Mouse (Mus musculus) left cerebral cortex, adult 2 months (tissue): ENCODE measurements around the gene Zfp992. TPM values are rescaled to one million over a fixed set of nuclear protein-coding genes. Genes with fewer than 3 reads are reported as not detected.
"Not testable (repeated sequence)": the region's sequence is repeated elsewhere in the genome, so short reads cannot be mapped to it uniquely, and the experiment has no call there.

ENCODE experiments used
- DNase-seq, 2 experiments: peaks; one replicate each; pipeline ENCODE4 v3.0.0; 2021 to 2022; ENCODE audit warnings: low spot score in 2 of 2, mixed read lengths in 1 of 2; ENCODE audit errors: extremely low spot score in 1 of 2
- H3K27ac ChIP-seq: fragments of 200-600 bp; 2 replicates; pipeline ENCODE4 v1.8.1; 2022
- H3K4me3 ChIP-seq: fragments of 200-600 bp; 2 replicates; pipeline ENCODE4 v1.8.1; 2022
- CTCF ChIP-seq: fragments of 200-600 bp; IDR thresholded peaks from 2 replicates; pipeline ENCODE4 v1.8.1; 2022; ENCODE audit warnings: antibody characterized with exemption, mild to moderate bottlenecking, moderate library complexity
- intact Hi-C: fragments of 180-260 bp; cut with DNase I; formaldehyde crosslinking; loops from one replicate; pipeline ENCODE4 v1.15.1; 2025
- total RNA-seq, 2 experiments: library from RNA; stranded (reverse); gene quantifications; 2 replicates each; pipeline ENCODE4 v1.2.3; 2021

The Zfp992 gene
- total RNA-seq, 2 experiments from 2014 or later = 2.9 TPM

- intact Hi-C loops = no loop called here
- H3K4me3 ChIP-seq = no peak overlapping the region
- no peak for DNase-seq
- no peak overlapping the region for H3K27ac ChIP-seq
- no peak for TF ChIP-seq CTCF
Measured at GRCm38 (mm10) chr4:146456061-146456726, 7.4 kb downstream of the Zfp992 start.

- no peak for TF ChIP-seq CTCF
- no peak for DNase-seq
- Histone ChIP-seq H3K27ac (no peak overlapping the region), H3K4me3 (no peak overlapping the region)
- intact Hi-C loops = no loop called here
Measured at GRCm38 (mm10) chr4:146457126-146457525, 8.3 kb downstream of the Zfp992 start.

- no peak overlapping the region for H3K4me3 ChIP-seq
- TF ChIP-seq CTCF = no peak
- H3K27ac ChIP-seq = no peak overlapping the region
- intact Hi-C loops = no loop called here
- DNase-seq = no peak
Measured at GRCm38 (mm10) chr4:146457720-146458119, 8.9 kb downstream of the Zfp992 start.

- intact Hi-C loops, DNase-seq, H3K27ac ChIP-seq, H3K4me3 ChIP-seq: not testable (repeated sequence)
Measured at GRCm38 (mm10) chr4:146459822-146460221, 11.0 kb downstream of the Zfp992 start.

GRCm38 (mm10) chr4:146460685-146461084 is 11.9 kb downstream of the Zfp992 start:
- intact Hi-C loops = not testable (repeated sequence)

DNA sequence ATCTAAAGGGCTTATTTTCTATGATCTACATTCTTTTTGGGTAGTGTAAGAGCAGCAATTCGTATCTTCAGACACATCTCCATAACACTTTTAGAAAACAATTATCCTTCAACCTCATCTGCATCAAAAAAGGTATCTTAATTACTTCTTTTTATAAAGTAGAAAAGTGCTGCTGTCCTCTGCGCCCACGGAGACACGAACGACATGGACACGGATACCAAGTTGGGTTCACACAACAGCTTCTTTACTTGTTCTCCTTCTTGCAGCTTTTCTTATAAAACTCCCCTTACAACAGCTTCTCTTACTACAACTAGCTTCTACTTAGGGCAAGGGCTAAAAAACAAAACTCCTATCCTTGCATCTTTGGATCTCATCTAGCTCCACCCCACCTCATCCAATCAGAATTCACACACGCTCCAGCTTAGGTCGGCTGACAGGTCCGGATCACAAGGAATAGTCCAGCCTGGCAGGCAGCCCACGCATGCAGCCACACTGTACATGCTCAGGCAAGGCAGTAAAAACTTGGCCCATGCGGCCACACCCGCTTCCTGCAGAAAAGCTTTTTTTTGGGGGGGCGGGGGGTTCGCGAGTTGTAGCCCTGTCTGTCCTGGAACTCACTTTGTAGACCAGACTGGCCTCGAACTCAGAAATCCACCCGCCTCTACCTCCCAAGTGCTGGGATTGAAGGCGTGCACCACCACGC is 15.0 kb downstream of the Zfp992 start:
- DNase-seq, H3K27ac ChIP-seq, H3K4me3 ChIP-seq, intact Hi-C loops: not testable (repeated sequence)

More at GRCm38 (mm10) chr4:146460685-146461084, 11.9 kb downstream of the Zfp992 start:
- DNase-seq, H3K4me3 ChIP-seq, H3K27ac ChIP-seq: not testable (repeated sequence)

DNA sequence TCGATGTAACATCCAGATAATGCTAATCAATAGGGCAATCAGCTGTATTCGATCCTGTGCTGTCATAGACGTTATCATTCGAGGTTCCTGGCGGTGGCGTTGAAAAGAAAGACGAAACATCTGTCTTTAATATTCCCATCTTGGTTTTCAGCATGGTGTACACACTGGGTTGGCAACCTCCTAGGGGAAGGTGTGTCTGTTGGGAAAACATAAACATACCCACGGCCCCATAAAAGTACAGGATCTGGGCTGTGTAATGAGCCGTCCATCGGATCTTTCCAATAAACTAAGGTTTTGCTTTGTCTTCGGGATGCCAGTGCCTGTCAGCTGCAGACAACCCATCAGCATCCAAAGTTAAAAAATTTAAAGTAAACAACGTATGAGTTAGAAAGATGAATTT is 21.2 kb downstream of the Zfp992 start:
- H3K4me3 ChIP-seq, intact Hi-C loops, DNase-seq, H3K27ac ChIP-seq: not testable (repeated sequence)

GRCm38 (mm10) chr4:146474181-146474580 is 25.4 kb downstream of the Zfp992 start:
- DNase-seq, H3K27ac ChIP-seq, intact Hi-C loops, H3K4me3 ChIP-seq: not testable (repeated sequence)

DNA sequence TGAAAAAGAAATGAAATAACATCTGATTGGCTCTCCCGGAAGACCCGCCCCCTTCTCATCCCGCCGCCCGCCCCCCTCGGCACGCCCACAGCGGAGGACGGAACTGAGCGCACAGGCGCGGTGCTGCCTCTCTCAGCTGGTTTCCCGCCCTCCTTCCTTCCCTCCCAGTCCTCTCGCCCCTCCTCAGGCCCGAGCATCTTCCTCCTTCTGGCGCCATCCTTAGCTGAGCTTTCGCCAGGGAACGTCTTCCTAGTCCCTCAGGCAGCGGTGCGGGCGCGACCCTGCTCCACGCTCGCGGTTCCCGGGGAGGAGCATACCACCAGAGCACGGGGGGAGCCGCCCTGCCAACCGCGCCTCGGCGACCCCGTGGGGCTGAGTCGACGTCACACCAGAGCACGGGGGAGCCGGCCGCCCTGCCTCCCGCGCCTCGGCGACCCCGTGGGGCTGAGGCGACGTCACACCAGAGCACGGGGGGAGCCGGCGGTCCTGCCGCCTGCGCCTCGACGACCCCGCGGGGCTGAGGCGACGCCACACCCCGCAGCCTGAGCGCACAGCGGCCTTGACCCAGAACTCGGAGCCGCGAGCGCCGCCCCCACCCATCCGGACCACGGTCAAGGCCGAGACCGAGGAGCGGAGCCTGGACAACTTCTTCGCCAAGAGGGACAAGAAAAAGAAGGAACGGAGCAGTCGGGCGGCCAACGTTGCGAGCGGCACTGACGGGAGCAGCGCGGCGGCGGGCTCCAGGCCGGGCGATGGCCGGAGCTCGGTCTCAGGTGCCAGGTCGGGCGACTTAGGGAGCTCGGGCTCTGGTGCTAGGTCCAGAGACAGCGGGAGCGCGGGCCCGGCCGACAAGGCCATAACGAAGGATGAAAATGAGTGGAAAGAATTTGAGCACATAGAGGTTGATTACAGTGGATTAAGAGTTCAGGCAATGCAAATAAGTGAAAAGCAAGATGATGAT is 26.2 kb downstream of the Zfp992 start:
- H3K4me3 ChIP-seq, DNase-seq, H3K27ac ChIP-seq, intact Hi-C loops: not testable (repeated sequence)

- not testable (repeated sequence) for H3K27ac ChIP-seq
Measured at GRCm38 (mm10) chr4:146476260-146476659, 27.4 kb downstream of the Zfp992 start.

GRCm38 (mm10) chr4:146476959-146477358 is 28.1 kb downstream of the Zfp992 start:
- H3K4me3 ChIP-seq, intact Hi-C loops, H3K27ac ChIP-seq, DNase-seq: not testable (repeated sequence)

More at GRCm38 (mm10) chr4:146476260-146476659, 27.4 kb downstream of the Zfp992 start:
- DNase-seq, intact Hi-C loops, H3K4me3 ChIP-seq: not testable (repeated sequence)

- H3K4me3 ChIP-seq, intact Hi-C loops, H3K27ac ChIP-seq, DNase-seq: not testable (repeated sequence)
Measured at GRCm38 (mm10) chr4:146480376-146481096, 31.7 kb downstream of the Zfp992 start.

DNA sequence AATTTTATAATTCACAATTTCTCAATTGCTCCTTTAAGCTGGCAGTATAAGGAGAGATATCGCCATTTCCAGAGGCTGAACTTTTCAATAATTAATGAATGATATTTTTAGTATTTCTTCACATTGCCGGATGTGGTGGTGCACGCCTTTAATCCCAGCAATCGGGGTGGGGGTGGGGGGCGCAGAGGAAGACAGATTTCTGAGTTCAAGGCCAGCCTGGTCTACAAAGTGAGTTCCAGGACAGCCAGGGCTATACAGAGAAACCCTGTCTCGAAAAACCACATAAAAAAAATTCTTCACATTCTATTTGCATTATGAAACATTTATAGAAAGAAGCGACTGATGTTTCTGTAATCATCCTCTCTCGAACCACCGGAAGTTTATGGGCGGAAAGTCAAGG is 33.7 kb downstream of the Zfp992 start:
- H3K27ac ChIP-seq, intact Hi-C loops, H3K4me3 ChIP-seq, DNase-seq: not testable (repeated sequence)
